Mouse (Mus musculus): ENCODE results near the gene Pank4. TPM values are rescaled to one million over a fixed set of nuclear protein-coding genes. Genes with fewer than 3 reads are reported as not detected.

Pank4 gene
- total RNA-seq, 2 experiments from 2014 or later, result 32.4 to 39.2 TPM

Other genes with a start within 250 kb of the Pank4 start
- under 1 TPM; 0.31 to 0.62 TPM for gene Ttc34, start 126.7 kb upstream of the Pank4 start, total RNA-seq (2021)
- under 1 TPM; 0.65 to 0.76 TPM for gene Mmel1, start 94.5 kb upstream of the Pank4 start, total RNA-seq (2021)
- 10 to 100 TPM; 35.7 to 41.1 TPM for gene Fam213b, start 65.0 kb upstream of the Pank4 start, total RNA-seq (2021)
- gene Tnfrsf14, start 35.6 kb upstream of the Pank4 start, total RNA-seq (2021), result 10 to 100 TPM; 10.6 to 13.2 TPM
- gene Hes5, start 3.2 kb upstream of the Pank4 start, total RNA-seq (2021), result 1 to 10 TPM in 1 of 2 experiments, under 1 TPM in 1; 0.96 to 2.2 TPM
- 1 to 10 TPM; 1.1 to 1.6 TPM for gene Plch2, start 92.7 kb downstream of the Pank4 start, total RNA-seq (2021)
- gene Pex10, start 102.9 kb downstream of the Pank4 start, total RNA-seq (2021), result 10 to 100 TPM; 25.6 to 27.5 TPM
- 10 to 100 TPM; 90.8 to 96.1 TPM for gene Rer1, start 122.3 kb downstream of the Pank4 start, total RNA-seq (2021)
- 10 to 100 TPM; 12.1 to 14.9 TPM for gene Morn1, start 122.5 kb downstream of the Pank4 start, total RNA-seq (2021)